Mouse (Mus musculus) forebrain, embryonic 14.5 days (tissue): ENCODE results near the gene Tmem47. TPM values are rescaled to one million over a fixed set of nuclear protein-coding genes. Genes with fewer than 3 reads are reported as not detected.

ENCODE experiments used
- ATAC-seq: fragments of 200-750 bp; cut with Nextera tagmentation; 2 replicates; pipeline ENCODE4 v1.8.0; 2017; ENCODE audit warnings: mild to moderate bottlenecking, moderate library complexity
- DNase-seq: peaks from one replicate; pipeline ENCODE4 v3.0.0-alpha.2; 2015; ENCODE audit warnings: low spot score
- H3K27ac ChIP-seq: fragments of 300-500 bp; sonication (generic); 2 replicates; pipeline ENCODE4 v1.5.1; 2014; ENCODE audit warnings: low read depth, mild to moderate bottlenecking, control low read depth, low read length, moderate library complexity
- H3K27me3 ChIP-seq: fragments of 300-500 bp; sonication (generic); replicated peaks from 2 replicates; pipeline ENCODE4 v1.6.1; 2014; ENCODE audit warnings: low read length, control low read depth, mixed read lengths; ENCODE audit not compliant: control insufficient read depth, insufficient read depth
- H3K36me3 ChIP-seq: fragments of 300-500 bp; sonication (generic); 2 replicates; pipeline ENCODE4 v1.6.1; 2014; ENCODE audit warnings: low read length, control low read depth; ENCODE audit not compliant: control insufficient read depth, insufficient read depth
- H3K4me1 ChIP-seq: fragments of 300-500 bp; sonication (generic); 2 replicates; pipeline ENCODE4 v1.6.1; 2014; ENCODE audit warnings: antibody characterized with exemption, low read length, control low read depth; ENCODE audit not compliant: control insufficient read depth, insufficient read depth
- H3K4me2 ChIP-seq: fragments of 300-500 bp; sonication (generic); 2 replicates; pipeline ENCODE4 v1.6.1; 2014; ENCODE audit warnings: mild to moderate bottlenecking, control low read depth, low read length
- H3K4me3 ChIP-seq: fragments of 300-500 bp; sonication (generic); 2 replicates; pipeline ENCODE4 v1.5.1; 2014; ENCODE audit warnings: low read depth, low read length, control low read depth
- H3K9ac ChIP-seq: fragments of 300-500 bp; sonication (generic); 2 replicates; pipeline ENCODE4 v1.6.1; 2014; ENCODE audit warnings: mild to moderate bottlenecking, low read length, control low read depth, moderate library complexity
- H3K9me3 ChIP-seq: fragments of 300-500 bp; sonication (generic); replicated peaks from 2 replicates; pipeline ENCODE4 v1.6.1; 2016; ENCODE audit warnings: low read length, control low read depth, mixed read lengths; ENCODE audit not compliant: control insufficient read depth
- WGBS: fragments of 180-500 bp; shearing (Covaris S2); extraction: QIAGEN DNeasy Blood & Tissue Kit; methylation state at CpG from one replicate; pipeline ENCODE4 v1.1.7; 2014; 5-methylcytosine and 5-hydroxymethylcytosine counted together
- polyA plus RNA-seq: library from polyadenylated mRNA; unstranded; fragments of >200 nt; fragmentation: Nextera tagmentation; extraction: Ambion mirVana; gene quantifications from 2 replicates; pipeline ENCODE4 v1.2.1, GENCODE M21; 2014

Gene Tmem47
- polyA plus RNA-seq, 1 experiment from 2014 or later = 17.4 TPM

DNA sequence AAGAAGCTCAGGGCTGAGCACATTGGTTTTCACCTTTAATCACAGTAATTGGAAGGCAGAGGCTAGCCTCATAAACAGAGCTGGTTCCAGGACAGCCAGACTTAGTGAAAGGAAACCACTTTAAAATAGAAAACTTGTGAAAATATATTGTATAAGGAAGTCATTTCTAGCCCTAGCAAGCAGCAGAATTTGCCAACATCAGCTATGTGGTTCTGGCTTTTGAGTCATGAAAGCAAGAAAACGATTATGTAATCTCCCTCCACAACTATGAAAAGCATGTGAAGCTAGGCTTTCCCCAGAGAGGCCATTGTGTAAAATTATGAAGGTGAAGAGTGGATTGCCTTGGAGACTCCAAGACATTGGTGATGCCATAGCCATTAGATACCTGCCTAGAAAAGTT is 76.9 kb downstream of the Tmem47 start:
- H3K9ac ChIP-seq = no peak overlapping the region
- H3K4me2 ChIP-seq = no peak overlapping the region
- 69% methylated on average over 1 of the region's 1 CpGs for WGBS
- DNase-seq (no peak), ATAC-seq (no peak)
- no peaks in the 10 kb centered on the region for H3K4me1 ChIP-seq
- H3K9me3 ChIP-seq = no peaks in the 10 kb centered on the region
- H3K27ac ChIP-seq = no peak overlapping the region
- no peaks in the 10 kb centered on the region for H3K36me3 ChIP-seq
- H3K4me3 ChIP-seq = no peak overlapping the region
- no peaks in the 10 kb centered on the region for H3K27me3 ChIP-seq
